Mouse (Mus musculus) cerebellum, adult 2 months (tissue): ENCODE measurements at regions not wholly inside any gene's neighbourhood (a gene's known extent, or its start where the extent isn't known, plus 50 kb on each side); places are given as distances from the start of the nearest gene placed in this dataset.

Source experiments
- CTCF ChIP-seq: fragments of 200-500 bp; IDR thresholded peaks from 2 replicates; pipeline ENCODE4 v1.5.1; 2011; ENCODE audit warnings: low read depth, mild to moderate bottlenecking, control low read depth, low read length, moderate library complexity, borderline replicate concordance; ENCODE audit not compliant: insufficient read depth
- POLR2A ChIP-seq: fragments of 200-500 bp; IDR thresholded peaks from 2 replicates; pipeline ENCODE4 v1.6.1; 2011; ENCODE audit warnings: low read length, control low read depth, borderline replicate concordance; ENCODE audit not compliant: insufficient read depth

DNA sequence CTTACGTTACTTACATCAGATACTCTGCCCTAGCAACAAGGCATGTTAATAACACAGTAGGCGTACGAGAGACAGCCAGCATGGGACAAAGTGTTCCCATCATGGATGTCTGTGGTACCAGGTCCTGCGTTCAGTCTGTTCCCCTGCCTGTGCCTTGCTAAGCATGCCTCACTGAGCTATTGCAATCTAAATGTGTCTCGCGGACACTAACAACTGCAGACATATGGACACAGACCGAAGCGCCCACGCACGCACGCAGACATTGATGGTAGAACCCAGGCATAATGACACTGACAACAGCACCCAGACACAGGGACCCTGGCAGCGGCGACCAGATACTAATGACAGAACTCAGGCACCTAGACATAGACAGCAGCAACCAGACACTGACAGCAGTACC is 355.5 kb upstream of the Zdhhc25 start:
- no peak for TF ChIP-seq CTCF
- TF ChIP-seq POLR2A = no peak
